Mouse (Mus musculus) ES-Bruce4 (cell line): ENCODE results near the gene Aco1.

Source experiments
- CTCF ChIP-seq: IDR thresholded peaks from one replicate; pipeline ENCODE4 v1.8.1; 2011; ENCODE audit warnings: low read depth, low read length
- EP300 ChIP-seq: IDR thresholded peaks from 2 replicates; pipeline ENCODE4 v1.6.1; 2011; ENCODE audit warnings: low read depth, low read length; ENCODE audit not compliant: insufficient read depth

- TF ChIP-seq CTCF: no peak
- no peak for TF ChIP-seq EP300
These were observed 5.4 kb downstream of the Aco1 start for GRCm38 (mm10) chr4:40148281-40148680.
